Mouse (Mus musculus): ENCODE results near the gene Gm13698. TPM values are rescaled to one million over a fixed set of nuclear protein-coding genes. Genes with fewer than 3 reads are reported as not detected.

Gm13698 gene
- polyA plus RNA-seq (2015; fragmentation: Illumina TruSeq; extraction: RNeasy Lipid Tissue Mini Kit (QIAGEN cat#74804); ENCODE audit: low read depth, low replicate concordance) = not detected

GRCm38 (mm10) chr2:83955393-83955792 lies at the start of gene Gm13698:
TSS of gene Gm13698 (plus strand) at chr2:83955693.

GRCm38 (mm10) chr2:83940931-83941361 lies 14.5 kb upstream of the Gm13698 start, which contains the start of gene Zswim2:
TSS of gene Zswim2 (minus strand) at chr2:83941228.

GRCm38 (mm10) chr2:83961203-83961602 lies 5.7 kb downstream of the Gm13698 start, which contains the start of gene Gm13693:
TSS of gene Gm13693 (plus strand) at chr2:83961503.

GRCm38 (mm10) chr2:83967013-83967412 lies 11.5 kb downstream of the Gm13698 start, which contains the start of gene Gm13695:
TSS of gene Gm13695 (plus strand) at chr2:83967313.

GRCm38 (mm10) chr2:83972823-83973222 lies 17.3 kb downstream of the Gm13698 start, which contains the start of gene Gm13696:
TSS of gene Gm13696 (plus strand) at chr2:83973123.

GRCm38 (mm10) chr2:83978633-83979032 lies 23.1 kb downstream of the Gm13698 start, which contains the start of gene Gm13694:
TSS of gene Gm13694 (plus strand) at chr2:83978933.

GRCm38 (mm10) chr2:83984443-83984842 lies 28.9 kb downstream of the Gm13698 start, which contains the start of gene Gm13697:
TSS of gene Gm13697 (plus strand) at chr2:83984743.

GRCm38 (mm10) chr2:83990253-83990652 lies 34.8 kb downstream of the Gm13698 start, which contains the start of gene Gm13691:
TSS of gene Gm13691 (plus strand) at chr2:83990553.

Other genes starting within 250 kb of the Gm13698 start
- 46.4 TPM for gene Itgav, start 231.3 kb upstream of the Gm13698 start, polyA plus RNA-seq (2015; fragmentation: Illumina TruSeq; extraction: RNeasy Lipid Tissue Mini Kit (QIAGEN cat#74804); ENCODE audit: low read depth, low replicate concordance)
- gene Fam171b, start 143.1 kb upstream of the Gm13698 start, polyA plus RNA-seq (2015; fragmentation: Illumina TruSeq; extraction: RNeasy Lipid Tissue Mini Kit (QIAGEN cat#74804); ENCODE audit: low read depth, low replicate concordance) = 170 TPM
- not detected for gene Zswim2, start 14.5 kb upstream of the Gm13698 start, polyA plus RNA-seq (2015; fragmentation: Illumina TruSeq; extraction: RNeasy Lipid Tissue Mini Kit (QIAGEN cat#74804); ENCODE audit: low read depth, low replicate concordance)
- not detected for gene Gm13693, start 5.8 kb downstream of the Gm13698 start, polyA plus RNA-seq (2015; fragmentation: Illumina TruSeq; extraction: RNeasy Lipid Tissue Mini Kit (QIAGEN cat#74804); ENCODE audit: low read depth, low replicate concordance)
- gene Gm13695, start 11.6 kb downstream of the Gm13698 start, polyA plus RNA-seq (2015; fragmentation: Illumina TruSeq; extraction: RNeasy Lipid Tissue Mini Kit (QIAGEN cat#74804); ENCODE audit: low read depth, low replicate concordance) = not detected
- gene Gm13696, start 17.4 kb downstream of the Gm13698 start, polyA plus RNA-seq (2015; fragmentation: Illumina TruSeq; extraction: RNeasy Lipid Tissue Mini Kit (QIAGEN cat#74804); ENCODE audit: low read depth, low replicate concordance) = not detected
- gene Gm13694, start 23.2 kb downstream of the Gm13698 start, polyA plus RNA-seq (2015; fragmentation: Illumina TruSeq; extraction: RNeasy Lipid Tissue Mini Kit (QIAGEN cat#74804); ENCODE audit: low read depth, low replicate concordance) = not detected
- not detected for gene Gm13697, start 29.1 kb downstream of the Gm13698 start, polyA plus RNA-seq (2015; fragmentation: Illumina TruSeq; extraction: RNeasy Lipid Tissue Mini Kit (QIAGEN cat#74804); ENCODE audit: low read depth, low replicate concordance)
- not detected for gene Gm13691, start 34.9 kb downstream of the Gm13698 start, polyA plus RNA-seq (2015; fragmentation: Illumina TruSeq; extraction: RNeasy Lipid Tissue Mini Kit (QIAGEN cat#74804); ENCODE audit: low read depth, low replicate concordance)

All from brain, adult 10 weeks (tissue).